Mouse (Mus musculus): ENCODE results near the gene Snx13. TPM values are rescaled to one million over a fixed set of nuclear protein-coding genes. Genes with fewer than 3 reads are reported as not detected.

Snx13 gene
- total and polyA plus RNA-seq, 3 experiments: 6.2 to 7.6 TPM; not detected in 1

- TF ChIP-seq ZMIZ1 (IDR thresholded peaks at IDR 0.05; ENCODE audit: low read depth, low read length): no peak
- no peak for TF ChIP-seq POLR2AphosphoS2 (IDR thresholded peaks at IDR 0.05; ENCODE audit: low read length)
- no peak for TF ChIP-seq GABPA (IDR thresholded peaks at IDR 0.05; ENCODE audit: low read depth, low read length)
- TF ChIP-seq MXI1 (IDR thresholded peaks at IDR 0.05; ENCODE audit: low read depth, low read length): no peak
- TF ChIP-seq NELFE (IDR thresholded peaks at IDR 0.05; ENCODE audit: low read depth, low read length): no peak
- TF ChIP-seq BHLHE40 (IDR thresholded peaks at IDR 0.05; ENCODE audit: borderline replicate concordance, low read depth, low read length): no peak
- TF ChIP-seq ZC3H11A (IDR thresholded peaks at IDR 0.05; ENCODE audit: low read depth, low read length): no peak
- TF ChIP-seq CHD2 (IDR thresholded peaks at IDR 0.05; ENCODE audit: low read length): no peak
- no peak for TF ChIP-seq MYC (IDR thresholded peaks at IDR 0.05; ENCODE audit: low read depth, low read length)
- no peak for TF ChIP-seq USF1 (IDR thresholded peaks at IDR 0.05; ENCODE audit: low read depth, low read length)
- no peak for TF ChIP-seq POLR2AphosphoS5 (IDR thresholded peaks at IDR 0.05; ENCODE audit: borderline replicate concordance, low read depth, low read length)
- no peak for TF ChIP-seq TCF12 (IDR thresholded peaks at IDR 0.05; ENCODE audit: low read depth, low read length)
- TF ChIP-seq CTCF (IDR thresholded peaks at IDR 0.05 in 2 of 3, conservative IDR thresholded peaks at IDR 0.05 in 1 of 3; ENCODE audit: control insufficient read depth in 1 of 3, insufficient read depth in 1 of 3, low read depth in 2 of 3, low read length in 3 of 3, poor library complexity in 1 of 3, severe bottlenecking in 1 of 3): no peak
- TF ChIP-seq ZKSCAN1 (IDR thresholded peaks at IDR 0.05; ENCODE audit: low read depth, low read length): no peak
- TF ChIP-seq MAZ (IDR thresholded peaks at IDR 0.05; ENCODE audit: low read depth, low read length): no peak
- no peak for TF ChIP-seq UBTF (IDR thresholded peaks at IDR 0.05; ENCODE audit: borderline replicate concordance, insufficient read depth, low read depth, low read length)
- Histone ChIP-seq H3K27me3 (ENCODE audit: control insufficient read depth in 1 of 2, insufficient read depth in 2 of 2, low read length in 2 of 2) (no peaks in the 10 kb centered on the region), H3K9ac (ENCODE audit: control insufficient read depth, low read depth, low read length, poor library complexity, severe bottlenecking) (no peak overlapping the region), H3K79me2 (ENCODE audit: control insufficient read depth, insufficient read depth, low read length, poor library complexity) (no peaks in the 10 kb centered on the region), H3K36me3 (ENCODE audit: control insufficient read depth in 1 of 2, insufficient read depth in 2 of 2, low read length in 2 of 2) (no peaks in the 10 kb centered on the region), H3K4me1 (ENCODE audit: control insufficient read depth in 1 of 2, insufficient read depth in 2 of 2, low read length in 2 of 2) (no peaks in the 10 kb centered on the region; a peak in 1 of 4 replicates), H3K9me3 (replicated peaks; ENCODE audit: insufficient read depth, low read length) (no peaks in the 10 kb centered on the region), H3K4me3 (ENCODE audit: control insufficient read depth in 1 of 2, insufficient read depth in 1 of 2, low read depth in 2 of 2, low read length in 2 of 2) (no peak overlapping the region), H3K27ac (ENCODE audit: control insufficient read depth, low read depth, low read length) (no peak overlapping the region)
- no peak for DNase-seq (ENCODE audit: low read depth, low spot score)
These were observed 29.0 kb downstream of the Snx13 start for GRCm38 (mm10) chr12:35075993-35076392.

GRCm38 (mm10) chr12:35123549-35123948, 76.6 kb downstream of the Snx13 start:
- Histone ChIP-seq H3K27ac (ENCODE audit: control insufficient read depth, low read depth, low read length) (no peak overlapping the region), H3K9ac (ENCODE audit: control insufficient read depth, low read depth, low read length, poor library complexity, severe bottlenecking) (no peak overlapping the region), H3K36me3 (ENCODE audit: control insufficient read depth in 1 of 2, insufficient read depth in 2 of 2, low read length in 2 of 2) (peaks cover 0 to 8% of the 10 kb centered on the region in 2 experiments), H3K79me2 (ENCODE audit: control insufficient read depth, insufficient read depth, low read length, poor library complexity) (no peaks in the 10 kb centered on the region), H3K27me3 (ENCODE audit: control insufficient read depth in 1 of 2, insufficient read depth in 2 of 2, low read length in 2 of 2) (no peaks in the 10 kb centered on the region), H3K4me1 (ENCODE audit: control insufficient read depth in 1 of 2, insufficient read depth in 2 of 2, low read length in 2 of 2) (peaks cover 0 to 11% of the 10 kb centered on the region in 2 experiments; a peak in 2 of 4 replicates), H3K4me3 (ENCODE audit: control insufficient read depth in 1 of 2, insufficient read depth in 1 of 2, low read depth in 2 of 2, low read length in 2 of 2) (no peak overlapping the region), H3K9me3 (replicated peaks; ENCODE audit: insufficient read depth, low read length) (no peaks in the 10 kb centered on the region)
- TF ChIP-seq MAFK (IDR thresholded peaks at IDR 0.05; ENCODE audit: borderline replicate concordance, low read depth, low read length): no peak
- TF ChIP-seq GATA1 (IDR thresholded peaks at IDR 0.05; ENCODE audit: low read depth, low read length): peak; percentile 36; the same call in 1 of the 2 replicates
- 0 out of 2 replicates have a peak, but pooled peaks have one; percentile 40 for TF ChIP-seq RCOR1 (IDR thresholded peaks at IDR 0.05; ENCODE audit: low read depth, low read length)
- TF ChIP-seq POLR2AphosphoS5 (IDR thresholded peaks at IDR 0.05; ENCODE audit: borderline replicate concordance, low read depth, low read length): no peak
- TF ChIP-seq USF1 (IDR thresholded peaks at IDR 0.05; ENCODE audit: low read depth, low read length): no peak
- peak; percentile 43 to 60; a peak in 3 of 4 replicates for TF ChIP-seq EP300 (IDR thresholded peaks at IDR 0.05; ENCODE audit: low read depth in 1 of 2, low read length in 2 of 2)
- peak; percentile 36; the same call in 1 of the 2 replicates for TF ChIP-seq TCF12 (IDR thresholded peaks at IDR 0.05; ENCODE audit: low read depth, low read length)
- peak; percentile 19; the same call in 1 of the 2 replicates for TF ChIP-seq SIN3A (IDR thresholded peaks at IDR 0.05; ENCODE audit: low read length)
- no peak for TF ChIP-seq HCFC1 (IDR thresholded peaks at IDR 0.05; ENCODE audit: low read depth, low read length)
- peak; percentile 56; the same call in 1 of the 2 replicates for TF ChIP-seq ETS1 (IDR thresholded peaks at IDR 0.05; ENCODE audit: low read depth, low read length)
- peak; percentile 85 for DNase-seq (ENCODE audit: low read depth, low spot score)

Data from MEL (cell line).